In the genomic region with DNA sequence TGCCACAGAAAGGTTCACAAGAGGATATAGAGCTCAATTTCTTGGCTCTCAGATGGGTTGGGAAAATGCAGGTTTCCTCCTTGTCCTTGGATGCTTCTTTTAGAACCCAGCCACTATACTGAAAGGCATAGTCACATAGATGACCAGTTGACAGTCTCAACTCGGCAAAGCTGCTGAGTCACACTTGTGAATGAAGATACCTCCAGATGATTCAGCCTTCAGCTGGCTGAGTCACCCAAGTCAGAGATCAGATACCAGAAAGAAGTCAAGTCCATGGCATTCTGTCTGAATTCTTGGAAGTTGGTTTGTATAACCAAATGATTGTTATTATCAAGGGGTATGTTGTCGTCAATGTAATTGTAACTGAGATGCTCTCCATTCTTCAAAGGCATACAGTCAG, we compare ENCODE assay signal across 25 mouse cellular contexts.
DNase-seq lines count a peak whose midpoint lies in the region; ATAC-seq lines count a peak whose summit lies in the region.
"Had no signal": no experiment of that assay in that cellular context is flagged by ENCODE, and none has a peak within 500 bp of the region (broad histone marks: within the 10 kb centered on the region; RNA-seq: fewer than 3 reads in every experiment).

No protein-coding gene starts in this region.

- H3K27me3 ChIP-seq in liver, embryonic 12.5 days (replicated peaks), result no peaks in the 10 kb centered on the region
- H3K27me3 ChIP-seq: CH12.LX; embryonic facial prominence, embryonic 12.5 days; forebrain, embryonic 12.5 days; heart, embryonic 15.5 days; hindbrain, embryonic 15.5 days; kidney, embryonic 15.5 days had no signal

- WGBS in liver, embryonic 12.5 days (ENCODE audit: insufficient replicate concordance), result 59% methylated on average over 2 of the region's 2 CpGs

- H3K36me3 ChIP-seq in liver, embryonic 12.5 days, result no peaks in the 10 kb centered on the region
- H3K36me3 ChIP-seq: embryonic facial prominence, embryonic 12.5 days; forebrain, embryonic 12.5 days; heart, embryonic 15.5 days; hindbrain, embryonic 15.5 days; kidney, embryonic 15.5 days had no signal

- no peak overlapping the region for H3K9ac ChIP-seq in liver, embryonic 12.5 days
- H3K9ac ChIP-seq: embryonic facial prominence, embryonic 12.5 days; forebrain, embryonic 12.5 days; heart, embryonic 15.5 days; hindbrain, embryonic 15.5 days; kidney, embryonic 15.5 days had no signal

- no peak overlapping the region for H3K4me2 ChIP-seq in liver, embryonic 12.5 days
- H3K4me2 ChIP-seq: embryonic facial prominence, embryonic 12.5 days; forebrain, embryonic 12.5 days; heart, embryonic 11.5 days; heart, embryonic 15.5 days; hindbrain, embryonic 15.5 days; kidney, embryonic 15.5 days had no signal

- H3K4me1 ChIP-seq in liver, embryonic 12.5 days, result no peaks in the 10 kb centered on the region
- H3K4me1 ChIP-seq: embryonic facial prominence, embryonic 12.5 days; forebrain, embryonic 12.5 days; heart, embryonic 15.5 days; hindbrain, embryonic 15.5 days; kidney, embryonic 15.5 days had no signal

- H3K9me3 ChIP-seq in liver, embryonic 12.5 days (replicated peaks), result no peaks in the 10 kb centered on the region
- H3K9me3 ChIP-seq: embryonic facial prominence, embryonic 12.5 days; forebrain, embryonic 12.5 days; heart, embryonic 15.5 days; hindbrain, embryonic 15.5 days; kidney, embryonic 15.5 days had no signal

- no peak overlapping the region for H3K27ac ChIP-seq in liver, embryonic 12.5 days
- H3K27ac ChIP-seq: embryonic facial prominence, embryonic 12.5 days; forebrain, embryonic 12.5 days; heart, adult 2 months; heart, embryonic 15.5 days; hindbrain, embryonic 15.5 days; kidney, embryonic 15.5 days had no signal

- H3K4me3 ChIP-seq in liver, embryonic 12.5 days, result no peak overlapping the region
- H3K4me3 ChIP-seq: embryonic facial prominence, embryonic 12.5 days; forebrain, embryonic 12.5 days; heart, adult 2 months; heart, embryonic 15.5 days; hindbrain, embryonic 15.5 days; kidney, embryonic 15.5 days had no signal

- peak; percentile 10 for DNase-seq in 3134 (ENCODE audit: extremely low read depth, insufficient read length, low spot score)
- DNase-seq in 416B (ENCODE audit: low read depth), result peak; percentile 53
- peak; percentile 60 for DNase-seq in NIH3T3 (ENCODE audit: low read depth)
- DNase-seq in adrenal gland, postnatal 25 days, result peak; percentile 30
- DNase-seq in retina, embryonic 14.5 days (ENCODE audit: low spot score), result no peak
- no peak for DNase-seq in frontal cortex, postnatal 25 days (ENCODE audit: low spot score in 2 of 2)
- no peak for DNase-seq in cerebellum, adult 8-10 months
- DNase-seq: cerebellum, adult 2 months; cerebellum, postnatal 14 days; embryo, embryonic 11 days; gastrocnemius, postnatal 14 days; heart, adult 2 months; heart, postnatal 36 days; kidney, adult 2 months had no signal

- no peak for ATAC-seq in liver, embryonic 12.5 days
- ATAC-seq: activated CD4-positive, CD25-positive, alpha-beta regulatory T cell, adult 4 months; forebrain, embryonic 16.5 days; intestine, embryonic 16.5 days had no signal

Comparison
In these comparisons a context has a peak if more than half of its experiments do, and no peak if none do; other contexts are left out.
1. DNase-seq: peak in 3134 (single experiment), 416B (single experiment), NIH3T3 (single experiment) and adrenal gland, postnatal 25 days (single experiment); none in retina, embryonic 14.5 days (single experiment), frontal cortex, postnatal 25 days (0 of 2) and cerebellum, adult 8-10 months (single experiment).